Mouse (Mus musculus): ENCODE results near the gene Dek.

- TF ChIP-seq POLR2A (IDR thresholded peaks at IDR 0.05; ENCODE audit: insufficient read depth, low read depth, low read length) (no peak), EP300 (IDR thresholded peaks at IDR 0.05; ENCODE audit: insufficient read depth, low read depth, low read length) (no peak), CTCF (IDR thresholded peaks at IDR 0.05) (no peak)
Measured at GRCm38 (mm10) chr13:47106580-47106888, 533 bp upstream of the Dek start.

Measured in heart, adult 2 months (tissue).